Mouse (Mus musculus): Measurements from ENCODE around the gene Zfp385a. TPM values are rescaled to one million over a fixed set of nuclear protein-coding genes. Genes with fewer than 3 reads are reported as not detected.

Zfp385a gene
- polyA plus RNA-seq, 1 experiment from 2014 or later, result 11.8 TPM

- DNase-seq, result no peak
- WGBS, result 92% methylated on average over 9 of the region's 9 CpGs
- Histone ChIP-seq H3K4me2 (no peak overlapping the region), H3K9ac (no peak overlapping the region), H3K27me3 (ENCODE audit: insufficient read depth, low read length) (no peaks in the 10 kb centered on the region), H3K36me3 (ENCODE audit: insufficient read depth) (peaks cover 65% of the 10 kb centered on the region), H3K9me3 (ENCODE audit: low read depth, low read length) (no peaks in the 10 kb centered on the region; the same call in 1 of the 2 replicates), H3K27ac (ENCODE audit: low read depth) (no peak overlapping the region), H3K4me3 (ENCODE audit: low read depth, low read length) (no peak overlapping the region), H3K4me1 (ENCODE audit: insufficient read depth) (peaks cover 8% of the 10 kb centered on the region)
- TF ChIP-seq CTCF (IDR thresholded peaks at IDR 0.05; ENCODE audit: low read depth), result no peak
- ATAC-seq (ENCODE audit: insufficient read depth), result no peak
Observed at GRCm38 (mm10) chr15:103290843-103291242, 49.0 kb downstream of the Zfp385a start.

- no peak overlapping the region for H3K9ac ChIP-seq
- DNase-seq (no peak), ATAC-seq (ENCODE audit: insufficient read depth) (no peak)
- no peak overlapping the region for H3K4me3 ChIP-seq (ENCODE audit: low read depth, low read length)
- H3K4me2 ChIP-seq, result no peak overlapping the region
- H3K36me3 ChIP-seq (ENCODE audit: insufficient read depth), result peaks cover 60% of the 10 kb centered on the region
- peaks cover 9% of the 10 kb centered on the region for H3K4me1 ChIP-seq (ENCODE audit: insufficient read depth)
- H3K9me3 ChIP-seq (ENCODE audit: low read depth, low read length), result no peaks in the 10 kb centered on the region; the same call in 1 of the 2 replicates
- WGBS, result 70% methylated on average over 6 of the region's 6 CpGs
- TF ChIP-seq CTCF (IDR thresholded peaks at IDR 0.05; ENCODE audit: low read depth), result no peak
- H3K27ac ChIP-seq (ENCODE audit: low read depth), result no peak overlapping the region
- H3K27me3 ChIP-seq (ENCODE audit: insufficient read depth, low read length), result no peaks in the 10 kb centered on the region
Observed at GRCm38 (mm10) chr15:103290417-103290816, 49.5 kb downstream of the Zfp385a start.

- ATAC-seq (ENCODE audit: insufficient read depth) (no peak), DNase-seq (no peak)
- H3K4me3 ChIP-seq (ENCODE audit: low read depth, low read length), result no peak overlapping the region
- no peaks in the 10 kb centered on the region; the same call in 1 of the 2 replicates for H3K9me3 ChIP-seq (ENCODE audit: low read depth, low read length)
- no peak overlapping the region for H3K9ac ChIP-seq
- TF ChIP-seq CTCF (IDR thresholded peaks at IDR 0.05; ENCODE audit: low read depth), result no peak
- peaks cover 57% of the 10 kb centered on the region for H3K36me3 ChIP-seq (ENCODE audit: insufficient read depth)
- H3K27me3 ChIP-seq (ENCODE audit: insufficient read depth, low read length), result no peaks in the 10 kb centered on the region
- peaks cover 8% of the 10 kb centered on the region for H3K4me1 ChIP-seq (ENCODE audit: insufficient read depth)
- 57% methylated on average over 5 of the region's 5 CpGs for WGBS
- no peak overlapping the region for H3K27ac ChIP-seq (ENCODE audit: low read depth)
- H3K4me2 ChIP-seq, result no peak overlapping the region
Observed at GRCm38 (mm10) chr15:103289600-103289999, 50.3 kb downstream of the Zfp385a start.

- Histone ChIP-seq H3K27me3 (ENCODE audit: insufficient read depth, low read length) (no peaks in the 10 kb centered on the region), H3K36me3 (ENCODE audit: insufficient read depth) (peaks cover 29% of the 10 kb centered on the region), H3K9me3 (ENCODE audit: low read depth, low read length) (no peaks in the 10 kb centered on the region), H3K4me3 (ENCODE audit: low read depth, low read length) (no peak overlapping the region), H3K4me1 (ENCODE audit: insufficient read depth) (peaks cover 8% of the 10 kb centered on the region), H3K4me2 (no peak overlapping the region), H3K27ac (ENCODE audit: low read depth) (peak overlapping the region; percentile 59), H3K9ac (peak overlapping the region; percentile 8; the same call in 1 of the 2 replicates)
- ATAC-seq (ENCODE audit: insufficient read depth) (no peak), DNase-seq (peak; percentile 78)
- 55% methylated on average over 1 of the region's 1 CpGs for WGBS
- TF ChIP-seq CTCF (IDR thresholded peaks at IDR 0.05; ENCODE audit: low read depth), result no peak
Observed at GRCm38 (mm10) chr15:103285778-103286417, 54.0 kb downstream of the Zfp385a start.

- H3K4me1 ChIP-seq (ENCODE audit: insufficient read depth), result peaks cover 8% of the 10 kb centered on the region
- H3K4me3 ChIP-seq (ENCODE audit: low read depth, low read length), result no peak overlapping the region
- TF ChIP-seq CTCF (IDR thresholded peaks at IDR 0.05; ENCODE audit: low read depth), result peak; percentile 36
- H3K27me3 ChIP-seq (ENCODE audit: insufficient read depth, low read length), result no peaks in the 10 kb centered on the region
- H3K27ac ChIP-seq (ENCODE audit: low read depth), result no peak overlapping the region
- 36% methylated on average over 2 of the region's 2 CpGs for WGBS
- H3K9me3 ChIP-seq (ENCODE audit: low read depth, low read length), result no peaks in the 10 kb centered on the region
- DNase-seq (peak; percentile 8), ATAC-seq (ENCODE audit: insufficient read depth) (no peak)
- no peak overlapping the region for H3K9ac ChIP-seq
- no peak overlapping the region for H3K4me2 ChIP-seq
- H3K36me3 ChIP-seq (ENCODE audit: insufficient read depth), result peaks cover 20% of the 10 kb centered on the region
Observed at GRCm38 (mm10) chr15:103284647-103285046, 55.2 kb downstream of the Zfp385a start.

- 58% methylated on average over 3 of the region's 3 CpGs for WGBS
- H3K9me3 ChIP-seq (ENCODE audit: low read depth, low read length), result no peaks in the 10 kb centered on the region
- no peak overlapping the region for H3K4me3 ChIP-seq (ENCODE audit: low read depth, low read length)
- no peak overlapping the region for H3K27ac ChIP-seq (ENCODE audit: low read depth)
- no peak overlapping the region for H3K9ac ChIP-seq
- peaks cover 15% of the 10 kb centered on the region for H3K36me3 ChIP-seq (ENCODE audit: insufficient read depth)
- no peaks in the 10 kb centered on the region for H3K27me3 ChIP-seq (ENCODE audit: insufficient read depth, low read length)
- ATAC-seq (ENCODE audit: insufficient read depth) (no peak), DNase-seq (peak; percentile 80)
- H3K4me2 ChIP-seq, result no peak overlapping the region
- H3K4me1 ChIP-seq (ENCODE audit: insufficient read depth), result peaks cover 8% of the 10 kb centered on the region
- TF ChIP-seq CTCF (IDR thresholded peaks at IDR 0.05; ENCODE audit: low read depth), result peak; percentile 69
Observed at GRCm38 (mm10) chr15:103284066-103284465, 55.8 kb downstream of the Zfp385a start.

GRCm38 (mm10) chr15:103281465-103282205 lies 58.3 kb downstream of the Zfp385a start:
- DNase-seq (no peak), ATAC-seq (ENCODE audit: insufficient read depth) (no peak)
- 87% methylated on average over 3 of the region's 3 CpGs for WGBS
- TF ChIP-seq CTCF (IDR thresholded peaks at IDR 0.05; ENCODE audit: low read depth), result no peak
- Histone ChIP-seq H3K9ac (no peak overlapping the region), H3K27ac (ENCODE audit: low read depth) (no peak overlapping the region), H3K9me3 (ENCODE audit: low read depth, low read length) (no peaks in the 10 kb centered on the region), H3K4me2 (no peak overlapping the region), H3K4me3 (ENCODE audit: low read depth, low read length) (no peak overlapping the region), H3K27me3 (ENCODE audit: insufficient read depth, low read length) (no peaks in the 10 kb centered on the region), H3K4me1 (ENCODE audit: insufficient read depth) (peaks cover 8% of the 10 kb centered on the region), H3K36me3 (ENCODE audit: insufficient read depth) (peaks cover 2% of the 10 kb centered on the region; the same call in 1 of the 2 replicates)

All from lung, embryonic 14.5 days (tissue).